Mouse (Mus musculus) urinary bladder, adult 18-20 months (tissue): ENCODE data around the gene Gpr22.

ENCODE experiments used
- DNase-seq, 2 experiments: peaks; one replicate each; pipeline ENCODE4 v3.0.0; 2022; ENCODE audit warnings: low spot score in 2 of 2, mixed read lengths in 2 of 2

The Gpr22 gene

GRCm38 (mm10) chr12:31713600-31713999 is at the start of gene Gpr22:
Gene Gpr22 (minus strand): TSS chr12:31713947.
- no peak for DNase-seq

DNA sequence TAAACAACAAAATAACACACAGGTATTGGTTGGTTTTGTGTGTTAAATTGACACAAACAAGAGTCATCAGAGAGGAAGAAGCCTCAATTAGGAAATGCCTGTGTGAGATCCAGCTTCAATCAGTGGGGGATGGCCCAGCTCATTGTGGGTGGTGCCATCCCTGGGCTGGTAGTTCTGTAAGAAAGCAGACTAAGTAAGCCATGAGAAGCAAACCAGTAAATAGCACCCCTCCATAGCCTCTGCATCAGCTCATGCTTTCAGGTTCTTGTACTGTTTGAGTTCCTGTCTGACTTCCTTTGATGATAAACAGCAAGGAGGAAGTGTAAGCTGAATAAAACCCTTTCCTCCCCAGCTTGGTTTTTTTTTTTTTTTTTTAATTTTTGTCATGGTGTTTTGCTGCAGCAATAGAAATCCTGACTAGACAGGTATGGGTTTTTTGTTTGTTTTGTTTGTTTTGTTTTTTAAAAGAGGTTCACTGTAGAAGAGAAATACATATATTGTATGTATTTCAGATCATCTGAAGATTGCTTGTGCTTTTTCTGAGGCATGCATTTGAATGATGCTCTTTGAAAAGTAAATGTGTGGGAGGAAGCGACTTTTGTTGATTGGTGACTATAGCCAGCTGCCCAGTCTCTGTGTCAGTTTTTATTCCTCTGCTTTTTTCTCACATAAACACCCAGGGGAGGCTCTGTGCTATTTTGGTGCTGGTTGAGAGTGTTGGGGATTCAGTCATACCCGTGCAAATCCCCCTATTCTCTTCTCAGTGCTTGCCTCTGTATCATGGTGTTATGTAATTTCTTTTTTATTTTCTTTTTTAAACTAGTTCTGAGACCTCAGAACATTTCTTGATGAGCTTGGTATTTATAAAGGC is 42.4 kb upstream of the Gpr22 start:
- no peak for DNase-seq

GRCm38 (mm10) chr12:31754465-31754864 is 40.7 kb upstream of the Gpr22 start:
- no peak for DNase-seq

DNA sequence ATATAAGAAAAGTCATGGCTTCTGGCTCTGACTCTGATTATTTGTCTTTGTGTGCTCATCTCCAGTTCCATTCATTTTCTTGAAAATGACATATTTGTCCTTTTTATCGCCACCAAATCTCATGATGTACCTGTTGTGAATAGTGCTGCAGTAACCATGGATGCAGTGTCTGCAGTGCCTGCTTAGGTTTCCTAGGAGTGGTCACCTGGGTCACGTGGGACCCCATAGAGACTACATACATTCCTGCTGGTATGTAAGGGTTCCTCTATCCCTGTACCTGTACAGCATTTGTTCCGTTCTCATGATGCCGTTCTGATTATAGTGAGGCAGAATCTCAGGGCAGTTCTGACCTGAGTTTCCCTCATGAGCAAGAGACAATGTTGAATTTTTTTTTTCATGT is 36.1 kb upstream of the Gpr22 start:
- DNase-seq = no peak

DNA sequence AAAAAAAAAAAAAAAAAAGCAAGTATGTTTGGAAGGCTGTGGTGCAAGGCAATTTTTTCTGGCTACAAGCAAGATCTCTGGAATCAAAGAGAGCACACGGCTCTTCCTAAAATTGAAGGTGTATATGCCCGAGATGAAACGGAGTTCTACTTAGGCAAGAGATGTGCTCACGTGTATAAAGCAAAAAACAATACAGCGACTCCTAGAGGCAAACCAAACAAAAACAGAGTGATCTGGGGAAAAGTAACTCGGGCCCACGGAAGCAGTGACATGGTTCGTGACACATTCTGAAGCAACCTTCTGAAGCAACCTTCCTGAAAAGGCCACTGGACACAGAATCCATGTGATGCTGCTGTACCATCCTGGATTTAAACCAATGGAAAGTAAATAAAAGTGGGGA is 33.6 kb upstream of the Gpr22 start:
- no peak for DNase-seq

GRCm38 (mm10) chr12:31734616-31735015 is 20.9 kb upstream of the Gpr22 start:
- DNase-seq = no peak

GRCm38 (mm10) chr12:31730126-31730525 is 16.4 kb upstream of the Gpr22 start:
- no peak for DNase-seq

GRCm38 (mm10) chr12:31726707-31727106 is 13.0 kb upstream of the Gpr22 start:
- DNase-seq = no peak

GRCm38 (mm10) chr12:31725511-31726275 is 11.9 kb upstream of the Gpr22 start:
- no peak for DNase-seq

DNA sequence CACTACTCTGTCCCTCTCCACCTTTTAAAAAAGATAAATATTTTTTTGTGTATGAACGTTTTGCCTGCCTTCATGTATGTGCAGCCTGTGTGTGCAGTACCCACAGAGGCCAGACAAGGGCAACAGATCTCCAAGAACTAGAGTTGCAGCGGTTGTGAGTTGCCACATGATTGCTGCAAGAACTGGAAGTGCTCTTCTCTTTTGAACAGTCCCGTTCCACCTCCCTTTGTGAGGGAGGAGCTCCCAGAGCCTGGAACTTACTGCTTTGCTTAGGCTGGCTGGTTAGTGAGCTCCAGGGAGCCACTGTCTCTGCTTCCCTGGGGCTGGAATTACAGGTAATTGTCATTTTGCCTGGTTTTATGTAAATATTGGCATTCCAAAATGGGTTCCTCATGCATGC is 10.8 kb upstream of the Gpr22 start:
- DNase-seq = no peak

GRCm38 (mm10) chr12:31719586-31720275 is 6.0 kb upstream of the Gpr22 start:
- no peak for DNase-seq

GRCm38 (mm10) chr12:31714070-31714469 is 323 bp upstream of the Gpr22 start:
- DNase-seq = no peak

DNA sequence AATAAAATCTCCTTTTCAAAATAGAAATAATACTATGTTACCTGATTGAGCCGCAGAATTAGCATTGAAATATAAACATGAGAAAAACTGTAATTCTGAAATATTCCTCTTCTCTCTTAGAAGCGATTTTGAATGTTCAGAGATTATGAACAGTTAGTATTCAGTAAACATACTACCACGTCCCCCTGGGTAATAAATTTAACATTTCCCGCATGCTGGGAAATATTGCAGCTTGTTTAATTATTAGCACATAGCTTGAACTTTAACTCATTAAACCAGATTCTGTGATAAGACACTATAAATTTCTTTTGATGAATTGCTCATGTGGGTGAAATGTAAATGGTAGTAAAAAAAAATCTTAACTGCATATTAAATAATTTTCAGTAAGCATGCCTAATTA is 1.0 kb downstream of the Gpr22 start:
- DNase-seq = no peak

- no peak for DNase-seq
These were observed 1.5 kb downstream of the Gpr22 start for GRCm38 (mm10) chr12:31712233-31712632.

DNA sequence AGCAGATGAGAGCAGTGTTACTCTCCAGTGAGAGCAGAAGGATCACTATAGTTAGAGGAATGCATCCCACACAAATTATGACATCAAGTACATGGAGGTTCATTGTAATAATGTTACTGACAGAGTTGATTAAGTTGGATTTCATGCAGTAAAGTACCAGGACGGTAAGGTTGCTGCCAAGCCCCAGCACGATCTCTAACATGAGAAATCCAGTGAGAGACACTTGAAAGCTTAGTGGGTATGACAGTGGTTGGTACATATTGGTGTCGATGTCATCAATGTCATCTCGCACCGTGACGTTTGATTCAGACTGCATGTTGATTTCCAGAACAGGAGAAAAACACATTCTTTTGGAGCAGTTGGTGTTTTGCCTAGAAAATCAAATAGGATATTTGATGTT is 4.1 kb downstream of the Gpr22 start:
- DNase-seq = no peak

GRCm38 (mm10) chr12:31707531-31707930 is 6.2 kb downstream of the Gpr22 start:
- DNase-seq = no peak

GRCm38 (mm10) chr12:31706168-31706567 is 7.6 kb downstream of the Gpr22 start:
- DNase-seq = no peak

DNA sequence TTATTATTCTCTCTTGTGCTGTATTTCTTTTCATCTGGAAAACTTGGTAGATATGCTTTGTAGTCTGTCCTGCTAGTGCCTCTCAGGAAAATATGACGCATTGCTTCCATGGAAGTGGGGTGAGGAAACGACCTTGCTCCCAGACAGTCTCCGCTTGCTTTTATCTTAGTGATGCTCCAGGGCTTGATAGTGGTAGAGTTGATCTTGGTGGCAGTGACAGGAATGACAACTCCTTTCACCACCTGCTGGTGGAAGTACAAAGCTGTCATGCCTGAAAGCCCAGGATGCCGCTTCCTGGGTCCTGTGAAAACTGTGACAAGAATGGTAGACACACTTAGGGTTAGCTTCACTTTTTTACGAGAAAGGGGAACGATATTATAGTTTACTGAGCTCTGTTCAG is 9.8 kb downstream of the Gpr22 start:
- DNase-seq = no peak

- DNase-seq = no peak
These were observed 12.3 kb downstream of the Gpr22 start for GRCm38 (mm10) chr12:31701411-31701810.

GRCm38 (mm10) chr12:31700623-31701347 is 13.0 kb downstream of the Gpr22 start:
- no peak for DNase-seq

GRCm38 (mm10) chr12:31693278-31693677 is 20.5 kb downstream of the Gpr22 start:
- no peak for DNase-seq

- no peak for DNase-seq
These were observed 27.1 kb downstream of the Gpr22 start for GRCm38 (mm10) chr12:31686679-31687078.
